Mouse (Mus musculus): ENCODE measurements around the gene Drc1.
A peak's percentile ranks its signal among the peaks of the same experiment; 100 is the strongest.

Drc1 gene

GRCm38 (mm10) chr5:30285944-30286799 is 5.0 kb downstream of the Drc1 start:
- DNase-seq (ENCODE audit: low read depth, low spot score): no peak

DNA sequence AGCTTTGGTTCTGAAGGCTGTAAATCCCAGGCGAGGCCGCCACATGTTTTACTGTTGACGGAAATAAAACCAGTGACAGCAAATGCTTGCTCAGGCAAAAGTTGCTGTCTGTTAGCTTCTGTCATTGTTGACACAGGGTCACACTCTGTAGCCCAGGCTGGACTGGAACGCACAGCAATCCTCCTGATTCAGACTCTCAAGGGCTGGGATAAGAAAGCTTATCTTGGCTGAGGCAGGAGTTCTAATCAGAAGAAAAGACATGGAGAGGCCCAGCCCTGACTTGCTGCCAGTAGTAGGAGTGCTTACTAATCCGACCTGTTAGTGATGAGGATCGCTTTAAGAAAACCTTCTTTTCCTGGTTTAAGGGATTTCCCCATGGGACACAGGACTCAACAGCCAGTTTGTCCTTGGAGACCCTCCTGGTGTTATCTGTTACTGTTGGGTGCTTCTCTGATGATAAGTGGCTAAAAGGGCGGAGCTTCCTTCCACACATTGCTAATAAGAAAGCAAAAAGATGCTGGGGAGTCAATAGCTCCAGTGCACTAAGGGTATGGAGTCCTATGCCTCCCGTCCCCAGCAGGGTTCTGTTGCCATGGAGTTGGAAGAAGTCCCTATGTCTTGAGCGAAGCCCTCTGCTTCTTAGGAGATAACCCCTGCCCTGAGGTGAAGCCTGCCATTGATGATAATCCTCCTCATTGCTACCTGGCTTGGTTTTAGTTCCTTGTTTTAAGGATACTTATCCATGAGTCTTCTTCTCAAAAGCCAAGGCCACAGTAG is 6.1 kb downstream of the Drc1 start:
- DNase-seq (ENCODE audit: low read depth, low spot score): no peak

- DNase-seq (ENCODE audit: low read depth, low spot score): peak; percentile 94
Measured at GRCm38 (mm10) chr5:30340815-30341214, 59.6 kb downstream of the Drc1 start.

DNA sequence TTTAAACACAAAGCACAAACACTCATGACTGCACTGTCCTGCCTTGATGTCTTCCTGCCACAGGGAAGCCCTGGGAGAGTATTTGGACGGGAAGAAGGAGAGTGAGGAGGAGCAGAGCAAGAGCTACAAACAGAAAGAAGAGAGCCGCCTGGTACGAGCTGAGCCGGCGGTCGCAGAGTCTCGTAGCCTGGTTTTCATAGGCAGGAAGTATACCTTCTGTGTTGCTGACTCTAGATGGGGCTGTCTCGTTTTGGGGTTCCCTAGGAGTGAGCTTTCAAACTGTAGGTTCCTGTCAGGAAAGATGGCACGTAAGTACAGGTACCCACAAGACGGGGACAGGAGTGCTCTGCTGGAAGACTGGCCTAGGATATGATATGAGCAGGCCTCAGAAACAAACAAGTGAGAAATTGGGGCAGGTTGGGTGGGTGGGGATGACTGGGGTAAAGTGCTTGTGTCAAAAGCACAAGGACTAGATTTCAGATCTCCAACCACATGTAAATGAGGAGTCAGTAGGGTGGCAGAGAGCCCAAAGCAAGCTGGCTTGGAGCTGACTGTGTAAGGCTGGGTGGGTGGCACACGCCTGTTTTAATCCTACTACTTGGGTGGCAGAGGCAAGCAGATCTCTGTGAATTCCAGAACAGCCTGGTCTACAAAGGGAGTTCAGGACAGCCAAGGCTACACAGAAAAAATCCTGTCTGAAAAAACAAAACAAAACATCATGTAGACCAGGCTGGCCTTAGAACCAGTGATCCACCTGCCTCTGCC is 60.6 kb downstream of the Drc1 start:
- DNase-seq (ENCODE audit: low read depth, low spot score): peak; percentile 56

GRCm38 (mm10) chr5:30342601-30343015 is 61.4 kb downstream of the Drc1 start:
- DNase-seq (ENCODE audit: low read depth, low spot score): peak; percentile 82

DNA sequence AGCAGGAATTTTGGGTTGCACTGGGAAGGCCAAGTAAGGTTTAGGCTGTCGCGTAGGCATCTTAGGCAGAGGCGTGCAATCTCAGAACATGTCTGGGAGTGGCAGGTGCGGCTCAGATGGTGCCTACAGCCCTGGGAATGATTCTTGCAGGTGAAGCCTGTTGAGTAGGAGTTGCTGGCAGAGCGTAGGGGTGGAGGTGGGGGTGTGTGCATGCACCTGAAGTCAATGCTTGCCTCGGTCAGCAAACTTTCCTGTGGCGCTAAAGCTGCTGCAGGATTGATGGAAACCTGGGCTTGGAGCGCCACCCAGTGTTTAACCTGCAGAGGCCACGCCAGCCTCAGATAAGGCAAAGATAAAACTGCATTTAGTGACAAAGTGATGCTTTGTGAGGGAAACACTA is 61.9 kb downstream of the Drc1 start:
- DNase-seq (ENCODE audit: low read depth, low spot score): peak; percentile 93

DNA sequence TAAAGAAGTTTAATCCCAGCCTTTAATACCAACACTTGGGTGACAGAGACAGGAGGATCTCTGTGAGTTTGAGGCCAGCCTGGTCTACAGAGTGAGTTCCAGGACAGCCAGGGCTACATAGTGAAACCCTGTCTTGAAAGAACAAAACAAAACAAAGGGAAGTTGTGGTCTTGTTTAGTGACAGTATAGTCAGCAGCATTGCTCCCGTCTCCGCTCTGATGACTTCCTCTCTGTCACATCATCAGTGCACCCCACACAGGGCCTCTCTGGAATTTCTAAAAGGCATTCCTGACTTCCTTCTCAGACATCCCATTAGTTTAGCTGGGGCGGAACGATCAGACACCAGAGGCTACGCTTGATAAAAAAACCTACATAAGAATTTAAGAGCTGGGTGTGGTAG is 62.7 kb downstream of the Drc1 start:
- DNase-seq (ENCODE audit: low read depth, low spot score): no peak

DNA sequence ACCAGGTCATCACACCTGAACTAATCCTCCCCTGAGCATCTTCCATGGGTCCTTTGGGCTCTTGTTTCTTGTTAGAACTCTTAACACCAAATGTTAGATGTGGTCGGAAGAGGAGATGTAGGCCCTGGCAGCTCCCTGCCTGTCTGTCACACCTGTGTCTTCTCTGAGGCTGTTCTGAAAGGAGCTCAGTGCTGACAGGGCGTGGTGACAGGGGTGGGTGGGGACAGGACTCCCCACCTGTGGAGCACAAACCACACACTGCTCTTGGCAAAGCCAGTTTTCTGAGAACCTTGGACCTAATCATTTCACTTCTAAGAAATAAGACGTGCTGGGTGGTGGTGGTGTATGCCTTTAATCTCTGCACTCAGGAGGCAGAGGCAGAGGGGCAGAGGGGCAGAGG is 72.4 kb downstream of the Drc1 start:
- DNase-seq (ENCODE audit: low read depth, low spot score): no peak

- no peak for DNase-seq (ENCODE audit: low read depth, low spot score)
Measured at GRCm38 (mm10) chr5:30355114-30355513, 73.9 kb downstream of the Drc1 start.

- DNase-seq (ENCODE audit: low read depth, low spot score): no peak
Measured at GRCm38 (mm10) chr5:30355559-30356159, 74.5 kb downstream of the Drc1 start.

DNA sequence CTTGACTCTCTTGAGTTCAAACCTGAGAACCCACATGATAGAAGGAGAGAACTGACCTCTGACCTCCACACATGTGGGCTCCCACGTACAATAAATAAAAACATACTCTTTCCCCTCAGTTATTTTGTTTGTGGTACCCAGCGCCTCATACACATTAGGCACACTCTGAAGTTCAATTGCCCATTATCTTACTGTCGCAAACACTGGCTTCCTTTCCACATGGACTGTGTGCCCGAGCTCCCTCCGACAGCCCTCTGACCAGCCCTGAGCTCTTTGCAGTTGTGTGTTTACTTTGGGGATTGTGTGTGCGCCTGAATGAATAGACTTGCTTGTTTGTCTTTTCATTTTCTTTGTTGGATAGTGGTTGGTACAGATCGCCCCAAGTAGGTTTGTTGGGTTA is 75.5 kb downstream of the Drc1 start:
- no peak for DNase-seq (ENCODE audit: low read depth, low spot score)

GRCm38 (mm10) chr5:30358436-30359099 is 77.4 kb downstream of the Drc1 start:
- no peak for DNase-seq (ENCODE audit: low read depth, low spot score)

GRCm38 (mm10) chr5:30367405-30367804 is 86.2 kb downstream of the Drc1 start:
- DNase-seq (ENCODE audit: low read depth, low spot score): no peak

DNA sequence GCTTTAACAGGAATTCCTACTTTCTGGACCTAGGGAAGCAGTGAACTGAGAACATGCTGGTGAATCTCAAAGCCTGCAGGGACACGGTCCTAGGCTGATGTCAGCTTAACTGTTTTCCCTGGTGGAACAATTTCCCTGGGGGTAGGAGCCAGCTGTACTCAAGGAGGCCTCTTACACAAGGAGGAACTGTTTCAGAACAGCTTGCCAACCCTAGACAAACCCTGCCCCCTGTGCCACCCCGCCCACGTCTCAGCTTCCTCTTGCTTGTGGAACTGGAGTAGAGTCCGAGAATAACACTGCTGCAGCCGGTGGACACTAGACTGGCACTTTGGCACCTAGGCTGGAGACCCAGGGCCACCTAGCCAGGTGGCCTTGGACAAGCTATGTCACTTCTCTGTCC is 88.2 kb downstream of the Drc1 start:
- peak; percentile 42 for DNase-seq (ENCODE audit: low read depth, low spot score)

DNA sequence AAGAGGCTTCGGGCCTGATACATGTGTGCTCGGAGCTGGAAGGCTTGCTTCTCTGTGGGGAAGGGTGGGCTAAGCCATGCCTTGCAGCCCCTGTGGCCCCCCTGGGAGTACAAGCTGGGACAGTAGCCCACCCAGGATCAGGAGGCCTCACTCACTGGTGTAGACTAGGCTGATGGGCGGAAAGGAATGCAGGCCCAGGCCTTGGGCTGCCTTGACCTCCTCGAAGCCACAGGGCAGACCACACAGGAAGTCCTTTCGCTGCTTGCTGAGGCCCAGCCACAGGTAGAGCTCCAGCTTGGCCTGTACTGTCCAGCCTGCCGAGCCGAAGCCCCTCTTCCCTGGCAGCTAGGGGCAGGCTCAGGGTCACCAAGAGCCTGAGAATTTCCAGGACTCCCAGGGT is 101.7 kb downstream of the Drc1 start:
- DNase-seq (ENCODE audit: low read depth, low spot score): no peak

GRCm38 (mm10) chr5:30387726-30388125 is 106.5 kb downstream of the Drc1 start:
- no peak for DNase-seq (ENCODE audit: low read depth, low spot score)

DNA sequence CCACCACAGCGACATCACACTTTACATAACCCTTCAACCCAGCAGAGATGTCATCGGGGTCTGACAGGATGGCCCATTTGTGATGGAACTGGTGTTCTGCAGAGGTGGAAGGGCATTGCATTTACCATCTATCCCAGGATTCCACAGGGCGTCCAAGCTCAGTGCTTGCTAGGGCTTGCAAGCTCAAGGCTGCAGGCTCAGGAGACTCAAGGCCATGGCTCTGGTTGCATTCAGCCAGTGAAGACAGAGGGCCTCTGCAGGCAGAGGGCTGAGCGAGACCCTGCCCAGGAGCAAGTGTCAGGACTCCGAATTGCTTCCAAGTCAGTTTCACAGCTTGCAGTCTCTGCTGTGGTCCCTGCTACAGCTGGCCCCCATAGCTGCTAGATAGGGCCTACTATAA is 108.6 kb downstream of the Drc1 start:
- no peak for DNase-seq (ENCODE audit: low read depth, low spot score)

GRCm38 (mm10) chr5:30391473-30391872 is 110.3 kb downstream of the Drc1 start:
- DNase-seq (ENCODE audit: low read depth, low spot score): peak; percentile 75

GRCm38 (mm10) chr5:30400521-30400920 is 119.3 kb downstream of the Drc1 start:
- DNase-seq (ENCODE audit: low read depth, low spot score): no peak

DNA sequence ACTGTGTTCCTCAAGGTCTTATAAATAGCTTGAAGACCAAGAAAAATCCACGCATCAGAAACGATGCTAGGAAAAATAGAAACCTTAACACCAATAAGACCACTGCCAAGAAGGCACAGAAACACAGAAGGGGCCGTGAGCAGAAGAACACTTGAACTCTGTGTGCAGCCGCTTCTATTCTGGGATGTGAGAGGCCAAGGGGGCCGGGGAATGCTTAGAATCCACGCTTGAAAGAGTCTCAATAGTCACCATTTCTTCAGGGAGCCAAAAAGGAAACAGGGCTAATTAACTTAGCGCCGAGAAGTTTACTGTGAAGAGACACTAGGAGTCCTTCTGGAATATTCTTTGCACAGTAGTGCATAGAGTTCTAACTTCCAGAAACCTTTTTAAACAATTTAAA is 120.0 kb downstream of the Drc1 start:
- DNase-seq (ENCODE audit: low read depth, low spot score): peak; percentile 18

GRCm38 (mm10) chr5:30406876-30407275 is 125.7 kb downstream of the Drc1 start:
- DNase-seq (ENCODE audit: low read depth, low spot score): no peak

Measured in brain, adult 2 months (tissue).